Mouse (Mus musculus) embryonic facial prominence, embryonic 14.5 days (tissue): ENCODE data around the gene Tbc1d9. TPM values are rescaled to one million over a fixed set of nuclear protein-coding genes. Genes with fewer than 3 reads are reported as not detected.

Experiments
- ATAC-seq: fragments of 200-750 bp; cut with Nextera tagmentation; 2 replicates; pipeline ENCODE4 v1.8.0; 2017; ENCODE audit warnings: low read depth, moderate number of reproducible peaks, moderate TSS enrichment
- DNase-seq: peaks from one replicate; pipeline ENCODE4 v3.0.0-alpha.2; 2015; ENCODE audit warnings: low spot score
- H3K27ac ChIP-seq: fragments of 300-500 bp; sonication (generic); replicated peaks from 2 replicates; pipeline ENCODE4 v1.5.1; 2014; ENCODE audit warnings: low read depth, mild to moderate bottlenecking, low read length, moderate library complexity
- H3K27me3 ChIP-seq: fragments of 300-500 bp; sonication (generic); replicated peaks from 2 replicates; pipeline ENCODE4 v1.6.1; 2014; ENCODE audit warnings: low read length; ENCODE audit not compliant: control insufficient read depth, insufficient read depth
- H3K36me3 ChIP-seq: fragments of 300-500 bp; sonication (generic); 2 replicates; pipeline ENCODE4 v1.6.1; 2014; ENCODE audit warnings: low read length, mixed read lengths; ENCODE audit not compliant: control insufficient read depth, insufficient read depth
- H3K4me1 ChIP-seq: fragments of 300-500 bp; sonication (generic); 2 replicates; pipeline ENCODE4 v1.6.1; 2014; ENCODE audit warnings: antibody characterized with exemption, low read length; ENCODE audit not compliant: control insufficient read depth, insufficient read depth
- H3K4me2 ChIP-seq: fragments of 300-500 bp; sonication (generic); 2 replicates; pipeline ENCODE4 v1.6.1; 2014; ENCODE audit warnings: low read depth, mild to moderate bottlenecking, low read length, moderate library complexity, mixed read lengths
- H3K4me3 ChIP-seq: fragments of 300-500 bp; sonication (generic); 2 replicates; pipeline ENCODE4 v1.5.1; 2014; ENCODE audit warnings: low read depth, mild to moderate bottlenecking, low read length
- H3K9ac ChIP-seq: fragments of 300-500 bp; sonication (generic); 2 replicates; pipeline ENCODE4 v1.6.1; 2014; ENCODE audit warnings: low read depth, mild to moderate bottlenecking, low read length, moderate library complexity, mixed read lengths
- H3K9me3 ChIP-seq: fragments of 300-500 bp; sonication (generic); 2 replicates; pipeline ENCODE4 v1.6.1; 2016; ENCODE audit warnings: low read length; ENCODE audit not compliant: control insufficient read depth
- WGBS: fragments of 180-500 bp; shearing (Covaris S2); extraction: QIAGEN DNeasy Blood & Tissue Kit; methylation state at CpG from one replicate; pipeline ENCODE4 v1.1.7; 2014; 5-methylcytosine and 5-hydroxymethylcytosine counted together
- polyA plus RNA-seq: library from polyadenylated mRNA; unstranded; fragments of >200 nt; fragmentation: Nextera tagmentation; extraction: Ambion mirVana; gene quantifications from 2 replicates; pipeline ENCODE4 v1.2.1, GENCODE M21; 2014

Tbc1d9 gene
- polyA plus RNA-seq, 1 experiment from 2014 or later: 2.8 TPM

DNA sequence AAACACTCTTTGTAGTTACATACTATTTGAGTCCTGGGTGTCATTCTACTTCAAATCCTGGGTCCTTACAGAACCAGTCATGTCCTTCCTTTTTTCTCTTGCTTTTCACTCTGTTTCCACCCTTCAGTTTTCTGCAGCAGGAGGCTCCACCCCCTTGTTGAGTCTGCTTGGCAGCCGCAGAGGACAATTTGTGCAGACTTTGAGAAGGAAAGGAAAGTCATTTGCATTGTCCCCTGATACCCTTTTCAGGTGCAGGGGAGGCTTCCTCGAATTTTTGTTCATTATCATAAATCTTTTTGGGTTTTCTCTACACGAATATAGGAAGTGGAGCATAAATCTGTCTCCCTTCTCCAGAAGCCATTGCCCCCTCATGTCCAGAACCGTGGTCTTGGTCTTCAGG, 12.7 kb upstream of the Tbc1d9 start:
- H3K4me2 ChIP-seq: no peak overlapping the region
- no peak overlapping the region for H3K9ac ChIP-seq
- H3K27me3 ChIP-seq: no peaks in the 10 kb centered on the region
- no peak for DNase-seq
- H3K4me3 ChIP-seq: no peak overlapping the region
- WGBS: 63% methylated on average over 4 of the region's 4 CpGs
- H3K4me1 ChIP-seq: no peaks in the 10 kb centered on the region
- no peaks in the 10 kb centered on the region for H3K9me3 ChIP-seq
- H3K27ac ChIP-seq: no peak overlapping the region
- ATAC-seq: no peak
- H3K36me3 ChIP-seq: no peaks in the 10 kb centered on the region

DNA sequence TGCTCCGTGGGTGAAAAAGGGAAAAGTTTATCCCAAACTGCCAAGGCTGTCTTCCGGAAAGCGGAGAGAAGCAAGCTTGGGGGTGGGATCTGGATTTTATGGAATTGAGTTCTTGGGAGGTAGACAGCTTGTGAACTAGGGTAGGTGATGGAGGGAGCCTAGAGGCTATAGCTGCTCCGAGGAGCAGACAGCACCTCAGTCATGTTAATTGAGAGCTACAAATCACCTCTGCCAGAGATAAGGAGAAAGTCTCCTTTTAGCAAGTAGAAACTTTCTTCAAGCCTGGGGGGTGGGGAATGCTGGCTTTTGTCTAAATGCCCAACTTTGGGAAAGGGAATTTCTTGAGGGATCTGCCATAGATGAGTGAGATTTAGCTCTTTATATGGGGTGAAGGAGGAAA, 10.0 kb upstream of the Tbc1d9 start:
- Histone ChIP-seq H3K27me3 (no peaks in the 10 kb centered on the region), H3K4me3 (no peak overlapping the region), H3K27ac (no peak overlapping the region), H3K9me3 (no peaks in the 10 kb centered on the region), H3K9ac (no peak overlapping the region), H3K36me3 (no peaks in the 10 kb centered on the region), H3K4me2 (no peak overlapping the region), H3K4me1 (no peaks in the 10 kb centered on the region)
- ATAC-seq: no peak
- WGBS: 34% methylated on average over 4 of the region's 4 CpGs
- no peak for DNase-seq

DNA sequence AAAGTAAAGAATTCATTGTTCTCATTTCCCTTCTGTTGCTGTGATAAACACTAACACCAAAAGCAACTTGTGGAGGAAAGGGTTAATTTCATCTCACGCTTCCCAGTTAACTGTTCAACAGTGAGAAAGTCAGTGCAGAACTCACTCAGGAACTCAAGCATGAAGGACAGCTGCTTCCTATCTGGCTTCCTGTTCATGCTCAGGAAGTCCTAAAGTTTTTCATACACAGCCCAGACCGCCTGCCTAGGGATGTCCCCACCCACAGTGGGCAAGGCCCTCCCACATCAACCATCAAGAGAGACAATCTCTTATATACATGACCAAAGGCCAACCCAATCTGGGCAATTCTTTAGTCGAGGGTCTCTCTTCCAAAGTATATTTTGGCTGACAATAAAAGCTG, 6.2 kb upstream of the Tbc1d9 start:
- Histone ChIP-seq H3K27ac (no peak overlapping the region), H3K9ac (no peak overlapping the region), H3K4me3 (no peak overlapping the region), H3K9me3 (no peaks in the 10 kb centered on the region), H3K4me1 (no peaks in the 10 kb centered on the region), H3K36me3 (no peaks in the 10 kb centered on the region), H3K27me3 (no peaks in the 10 kb centered on the region), H3K4me2 (no peak overlapping the region)
- no peak for DNase-seq
- WGBS: 56% methylated on average over 3 of the region's 3 CpGs
- ATAC-seq: no peak

DNA sequence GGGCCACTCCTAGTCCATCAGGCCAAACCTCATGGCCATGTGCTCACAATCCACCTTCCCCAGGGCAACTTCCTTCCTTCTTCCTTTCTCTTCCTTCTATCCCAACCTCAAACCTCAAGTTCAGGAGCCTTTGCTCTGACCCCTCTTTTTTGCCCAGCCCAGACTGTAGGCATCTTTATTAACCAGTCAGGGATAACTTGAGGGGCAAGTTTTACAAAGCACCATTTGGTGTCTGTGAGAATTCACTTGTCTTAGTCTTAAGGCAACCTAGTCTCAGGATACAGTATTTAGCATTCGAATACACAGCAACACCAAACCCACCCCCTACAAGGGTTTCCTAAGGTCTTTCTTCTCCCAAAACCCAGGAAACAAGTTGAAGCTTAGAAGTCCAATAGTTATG, 5.5 kb upstream of the Tbc1d9 start:
- no peak overlapping the region for H3K27ac ChIP-seq
- no peak overlapping the region for H3K4me3 ChIP-seq
- no peak overlapping the region for H3K9ac ChIP-seq
- H3K36me3 ChIP-seq: no peaks in the 10 kb centered on the region
- no peaks in the 10 kb centered on the region for H3K9me3 ChIP-seq
- WGBS: 78% methylated on average over 1 of the region's 1 CpGs
- no peak for ATAC-seq
- H3K27me3 ChIP-seq: peaks cover 2% of the 10 kb centered on the region; the same call in 1 of the 2 replicates
- H3K4me1 ChIP-seq: no peaks in the 10 kb centered on the region
- H3K4me2 ChIP-seq: no peak overlapping the region
- no peak for DNase-seq

DNA sequence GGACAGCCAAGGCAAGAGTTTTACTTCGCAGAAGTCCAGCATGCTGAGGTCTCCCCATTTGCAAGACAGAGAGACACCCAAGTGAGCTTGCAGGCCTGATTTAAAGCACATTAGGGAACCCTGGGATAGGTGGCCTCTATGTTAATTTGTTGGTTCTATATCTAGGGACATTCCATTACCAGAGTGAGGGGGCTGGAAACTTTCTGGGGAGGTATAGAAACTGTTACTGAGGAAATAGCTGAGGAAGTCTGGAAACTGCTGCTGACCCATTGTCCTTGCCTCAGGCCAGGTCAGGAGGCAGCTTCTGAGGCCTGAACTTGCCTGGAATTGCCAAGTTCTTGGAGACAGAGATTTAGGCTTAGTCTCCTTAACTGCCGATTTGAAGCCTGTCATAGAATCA, 4.5 kb upstream of the Tbc1d9 start:
- Histone ChIP-seq H3K9me3 (no peaks in the 10 kb centered on the region), H3K4me3 (no peak overlapping the region), H3K36me3 (no peaks in the 10 kb centered on the region), H3K4me2 (no peak overlapping the region), H3K27me3 (peaks cover 4% of the 10 kb centered on the region; the same call in 1 of the 2 replicates), H3K27ac (no peak overlapping the region), H3K9ac (no peak overlapping the region), H3K4me1 (no peaks in the 10 kb centered on the region)
- WGBS: 54% methylated on average over 2 of the region's 2 CpGs
- ATAC-seq (no peak), DNase-seq (no peak)

DNA sequence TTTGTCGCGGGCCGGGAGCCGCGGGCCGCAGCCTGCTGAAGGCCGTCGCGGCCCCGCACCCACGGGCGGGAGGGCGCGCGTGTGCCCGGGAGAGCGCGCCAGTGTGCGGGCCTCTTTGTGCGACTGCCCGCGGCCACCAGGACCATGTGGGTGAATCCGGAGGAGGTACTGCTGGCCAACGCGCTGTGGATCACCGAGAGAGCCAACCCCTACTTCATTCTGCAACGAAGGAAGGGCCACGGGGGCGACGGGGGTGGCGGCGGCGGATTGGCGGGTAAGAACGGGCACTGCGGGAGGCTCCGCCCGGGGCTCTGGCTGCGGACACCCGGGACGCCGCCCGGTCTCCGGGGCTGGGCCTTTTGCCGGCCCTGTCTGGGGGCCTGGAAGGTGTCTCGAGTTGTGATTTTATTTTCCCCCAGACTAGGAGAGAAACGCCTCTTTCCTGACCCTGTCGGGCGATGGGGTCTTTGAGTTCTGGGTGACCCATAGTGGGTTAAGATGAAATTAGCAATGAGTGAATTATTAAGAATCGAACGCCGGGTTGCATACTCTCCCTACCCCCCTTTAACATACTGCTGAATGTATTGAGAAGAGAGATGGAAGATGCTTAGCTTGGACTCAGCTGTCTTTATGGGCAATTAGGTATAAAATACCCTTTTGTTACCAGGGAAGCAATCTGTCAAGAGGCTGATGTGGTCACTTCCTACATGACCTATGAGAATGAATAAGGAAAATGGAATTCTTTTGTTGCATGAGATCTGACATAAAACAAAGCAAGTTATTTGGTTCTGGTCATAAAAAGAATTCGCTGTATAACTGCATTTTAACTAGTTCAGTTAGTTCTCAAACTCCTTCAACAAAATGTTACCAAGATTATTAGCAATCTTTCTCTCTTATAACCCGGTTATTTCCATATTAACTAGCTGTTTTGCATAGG, 1.0 kb downstream of the Tbc1d9 start, which contains the start of gene Gm10645:
Gene Gm10645, minus strand, starts transcription at position 240 of the 937 bp plus-strand sequence.
- WGBS: 4% methylated on average over 34 of the region's 54 CpGs
- Histone ChIP-seq H3K4me1 (no peaks in the 10 kb centered on the region), H3K27ac (peak within 1 kb of the TSS; percentile 76), H3K36me3 (no peaks in the 10 kb centered on the region), H3K9ac (peak within 1 kb of the TSS; percentile 85), H3K4me2 (peak within 1 kb of the TSS; percentile 85), H3K27me3 (peaks cover 4% of the 10 kb centered on the region; the same call in 1 of the 2 replicates), H3K4me3 (peak within 1 kb of the TSS; percentile 75), H3K9me3 (no peaks in the 10 kb centered on the region)
- ATAC-seq: peak; percentile 50; the same call in 1 of the 2 replicates
- DNase-seq: no peak

DNA sequence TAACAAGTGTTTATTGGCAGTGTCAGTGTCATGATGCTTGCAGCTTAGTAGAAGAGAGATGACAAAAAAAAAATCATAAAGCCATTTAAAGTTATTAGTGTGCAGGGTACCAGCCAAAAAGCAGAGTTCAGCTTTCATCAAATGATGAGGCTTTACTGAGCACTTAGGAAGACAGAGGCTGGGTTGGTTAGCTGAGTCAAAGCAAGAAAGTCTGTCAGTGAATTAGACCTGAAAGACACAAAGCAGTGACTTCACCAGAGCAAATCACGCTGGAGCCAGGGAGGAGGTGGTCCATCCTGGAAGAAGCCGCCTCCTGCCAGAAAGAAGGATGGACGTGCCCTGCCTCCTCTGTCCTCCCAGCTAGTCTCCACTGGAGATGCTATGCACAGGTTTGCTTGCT, 2.8 kb downstream of the Tbc1d9 start:
- no peak for DNase-seq
- Histone ChIP-seq H3K4me3 (no peak overlapping the region), H3K27ac (no peak overlapping the region), H3K9ac (no peak overlapping the region), H3K4me1 (no peaks in the 10 kb centered on the region), H3K27me3 (peaks cover 4% of the 10 kb centered on the region; the same call in 1 of the 2 replicates), H3K36me3 (no peaks in the 10 kb centered on the region), H3K4me2 (no peak overlapping the region), H3K9me3 (no peaks in the 10 kb centered on the region)
- WGBS: 54% methylated on average over 3 of the region's 3 CpGs
- ATAC-seq: no peak

DNA sequence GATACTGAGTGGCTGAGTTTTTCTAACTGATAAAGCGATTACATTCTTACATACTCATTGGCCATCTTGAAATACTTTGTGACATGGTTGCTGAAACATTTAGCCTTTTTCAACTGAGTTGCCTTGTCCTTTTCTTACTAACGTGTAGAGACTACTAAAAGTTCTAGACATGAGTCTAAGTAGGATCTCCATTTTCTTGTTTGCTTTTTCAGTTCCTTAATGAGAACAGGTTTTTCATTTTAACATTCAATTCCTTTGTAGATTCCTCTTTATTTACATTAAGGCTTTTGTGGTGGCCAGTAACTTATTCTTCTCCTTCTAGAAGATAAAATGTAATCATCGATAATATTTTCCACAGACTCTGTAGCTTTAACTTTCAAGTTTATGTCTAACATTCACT, 4.0 kb downstream of the Tbc1d9 start:
- no peak overlapping the region for H3K4me3 ChIP-seq
- no peak overlapping the region for H3K27ac ChIP-seq
- no peaks in the 10 kb centered on the region for H3K36me3 ChIP-seq
- peaks cover 4% of the 10 kb centered on the region; the same call in 1 of the 2 replicates for H3K27me3 ChIP-seq
- WGBS: 85% methylated on average over 3 of the region's 3 CpGs
- no peak overlapping the region for H3K4me2 ChIP-seq
- H3K9ac ChIP-seq: no peak overlapping the region
- no peaks in the 10 kb centered on the region for H3K4me1 ChIP-seq
- H3K9me3 ChIP-seq: no peaks in the 10 kb centered on the region
- ATAC-seq (no peak), DNase-seq (no peak)

DNA sequence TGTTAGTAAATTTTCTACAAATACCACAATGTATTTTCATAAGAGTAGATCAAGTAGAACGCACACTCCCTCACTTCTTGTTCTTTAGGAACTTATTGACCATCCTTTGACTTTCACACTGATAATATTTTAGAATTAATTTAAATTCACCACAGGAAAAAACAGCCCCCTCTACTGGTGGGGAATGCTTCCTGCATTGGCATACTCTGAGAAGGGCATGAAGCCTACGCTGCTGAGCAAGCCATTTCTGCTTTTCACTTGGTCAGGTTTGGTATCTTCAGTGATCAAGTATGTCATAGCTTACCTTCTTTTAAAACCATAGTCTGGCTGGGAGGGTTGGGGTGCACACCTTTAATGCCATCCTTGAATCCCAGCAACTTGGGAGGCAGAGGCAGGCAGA, 4.6 kb downstream of the Tbc1d9 start:
- no peak overlapping the region for H3K4me2 ChIP-seq
- ATAC-seq (no peak), DNase-seq (no peak)
- peaks cover 2% of the 10 kb centered on the region; the same call in 1 of the 2 replicates for H3K27me3 ChIP-seq
- no peak overlapping the region for H3K27ac ChIP-seq
- 95% methylated on average over 2 of the region's 2 CpGs for WGBS
- no peaks in the 10 kb centered on the region for H3K36me3 ChIP-seq
- no peak overlapping the region for H3K9ac ChIP-seq
- no peak overlapping the region for H3K4me3 ChIP-seq
- no peaks in the 10 kb centered on the region for H3K9me3 ChIP-seq
- no peaks in the 10 kb centered on the region for H3K4me1 ChIP-seq
